Mouse (Mus musculus): ENCODE data around the gene Lpo. TPM values are rescaled to one million over a fixed set of nuclear protein-coding genes. Genes with fewer than 3 reads are reported as not detected.

The Lpo gene
- polyA plus RNA-seq, 1 experiment from 2014 or later, result 0.25 TPM

- H3K27ac ChIP-seq (ENCODE audit: low read length), result no peak overlapping the region
- no peak overlapping the region for H3K4me3 ChIP-seq (replicated peaks; ENCODE audit: low read length)
- H3K4me2 ChIP-seq (ENCODE audit: low read depth, low read length), result no peak overlapping the region
- peaks cover 6% of the 10 kb centered on the region; the same call in 1 of the 2 replicates for H3K4me1 ChIP-seq (ENCODE audit: control insufficient read depth, insufficient read depth, low read length)
- H3K27me3 ChIP-seq (ENCODE audit: control insufficient read depth, insufficient read depth, low read length), result no peaks in the 10 kb centered on the region
- H3K9me3 ChIP-seq (replicated peaks; ENCODE audit: control insufficient read depth, low read length), result no peaks in the 10 kb centered on the region
- H3K36me3 ChIP-seq (ENCODE audit: control insufficient read depth, insufficient read depth, low read length), result no peaks in the 10 kb centered on the region
- no peak overlapping the region for H3K9ac ChIP-seq (ENCODE audit: low read length)
- 77% methylated on average over 8 of the region's 8 CpGs for WGBS
- ATAC-seq (ENCODE audit: insufficient read depth, low FRiP score), result no peak
Observed at GRCm38 (mm10) chr11:87780130-87780529, 48.0 kb downstream of the Lpo start.

GRCm38 (mm10) chr11:87779392-87779791 is 48.7 kb downstream of the Lpo start:
- no peak overlapping the region for H3K9ac ChIP-seq (ENCODE audit: low read length)
- H3K9me3 ChIP-seq (replicated peaks; ENCODE audit: control insufficient read depth, low read length), result no peaks in the 10 kb centered on the region
- H3K36me3 ChIP-seq (ENCODE audit: control insufficient read depth, insufficient read depth, low read length), result no peaks in the 10 kb centered on the region
- no peak overlapping the region for H3K4me2 ChIP-seq (ENCODE audit: low read depth, low read length)
- H3K4me3 ChIP-seq (replicated peaks; ENCODE audit: low read length), result no peak overlapping the region
- H3K27ac ChIP-seq (ENCODE audit: low read length), result no peak overlapping the region
- WGBS, result 87% methylated on average over 4 of the region's 4 CpGs
- peaks cover 6% of the 10 kb centered on the region; the same call in 1 of the 2 replicates for H3K4me1 ChIP-seq (ENCODE audit: control insufficient read depth, insufficient read depth, low read length)
- ATAC-seq (ENCODE audit: insufficient read depth, low FRiP score), result no peak
- H3K27me3 ChIP-seq (ENCODE audit: control insufficient read depth, insufficient read depth, low read length), result no peaks in the 10 kb centered on the region

- ATAC-seq (ENCODE audit: insufficient read depth, low FRiP score), result peak; percentile 3; the same call in 1 of the 2 replicates
- peak overlapping the region; percentile 78; the same call in 1 of the 2 replicates for H3K9ac ChIP-seq (ENCODE audit: low read length)
Observed at GRCm38 (mm10) chr11:87778915-87779314, 49.2 kb downstream of the Lpo start.

GRCm38 (mm10) chr11:87778100-87778765 is 49.9 kb downstream of the Lpo start:
- WGBS, result 6% methylated on average over 32 of the region's 32 CpGs
- H3K4me3 ChIP-seq (replicated peaks; ENCODE audit: low read length), result peak overlapping the region; percentile 48
- H3K4me1 ChIP-seq (ENCODE audit: control insufficient read depth, insufficient read depth, low read length), result peaks cover 6% of the 10 kb centered on the region; the same call in 1 of the 2 replicates
- H3K4me2 ChIP-seq (ENCODE audit: low read depth, low read length), result peak overlapping the region; percentile 85
- no peak overlapping the region for H3K27ac ChIP-seq (ENCODE audit: low read length)
- no peaks in the 10 kb centered on the region for H3K27me3 ChIP-seq (ENCODE audit: control insufficient read depth, insufficient read depth, low read length)
- ATAC-seq (ENCODE audit: insufficient read depth, low FRiP score), result peak; percentile 90
- no peaks in the 10 kb centered on the region for H3K36me3 ChIP-seq (ENCODE audit: control insufficient read depth, insufficient read depth, low read length)
- H3K9me3 ChIP-seq (replicated peaks; ENCODE audit: control insufficient read depth, low read length), result no peaks in the 10 kb centered on the region
- peak overlapping the region; percentile 78 for H3K9ac ChIP-seq (ENCODE audit: low read length)

More at GRCm38 (mm10) chr11:87778915-87779314, 49.2 kb downstream of the Lpo start:
- Histone ChIP-seq H3K4me1 (ENCODE audit: control insufficient read depth, insufficient read depth, low read length) (peaks cover 6% of the 10 kb centered on the region; the same call in 1 of the 2 replicates), H3K36me3 (ENCODE audit: control insufficient read depth, insufficient read depth, low read length) (no peaks in the 10 kb centered on the region), H3K27me3 (ENCODE audit: control insufficient read depth, insufficient read depth, low read length) (no peaks in the 10 kb centered on the region), H3K9me3 (replicated peaks; ENCODE audit: control insufficient read depth, low read length) (no peaks in the 10 kb centered on the region), H3K27ac (ENCODE audit: low read length) (no peak overlapping the region), H3K4me3 (replicated peaks; ENCODE audit: low read length) (peak overlapping the region; percentile 48), H3K4me2 (ENCODE audit: low read depth, low read length) (peak overlapping the region; percentile 85)
- 33% methylated on average over 12 of the region's 12 CpGs for WGBS

GRCm38 (mm10) chr11:87772354-87772753 is 55.7 kb downstream of the Lpo start:
- no peak overlapping the region for H3K27ac ChIP-seq (ENCODE audit: low read length)
- no peaks in the 10 kb centered on the region for H3K9me3 ChIP-seq (replicated peaks; ENCODE audit: control insufficient read depth, low read length)
- H3K4me1 ChIP-seq (ENCODE audit: control insufficient read depth, insufficient read depth, low read length), result no peaks in the 10 kb centered on the region
- no peak for ATAC-seq (ENCODE audit: insufficient read depth, low FRiP score)
- H3K36me3 ChIP-seq (ENCODE audit: control insufficient read depth, insufficient read depth, low read length), result no peaks in the 10 kb centered on the region
- H3K9ac ChIP-seq (ENCODE audit: low read length), result no peak overlapping the region
- WGBS, result 87% methylated on average over 3 of the region's 3 CpGs
- H3K4me3 ChIP-seq (replicated peaks; ENCODE audit: low read length), result no peak overlapping the region
- no peak overlapping the region for H3K4me2 ChIP-seq (ENCODE audit: low read depth, low read length)
- H3K27me3 ChIP-seq (ENCODE audit: control insufficient read depth, insufficient read depth, low read length), result no peaks in the 10 kb centered on the region

- no peak overlapping the region for H3K9ac ChIP-seq (ENCODE audit: low read length)
- no peak; the same call in 1 of the 2 replicates for ATAC-seq (ENCODE audit: insufficient read depth, low FRiP score)
- H3K4me3 ChIP-seq (replicated peaks; ENCODE audit: low read length), result no peak overlapping the region
- no peaks in the 10 kb centered on the region for H3K27me3 ChIP-seq (ENCODE audit: control insufficient read depth, insufficient read depth, low read length)
- H3K9me3 ChIP-seq (replicated peaks; ENCODE audit: control insufficient read depth, low read length), result no peaks in the 10 kb centered on the region
- 49% methylated on average over 3 of the region's 3 CpGs for WGBS
- H3K4me2 ChIP-seq (ENCODE audit: low read depth, low read length), result no peak overlapping the region
- no peaks in the 10 kb centered on the region for H3K36me3 ChIP-seq (ENCODE audit: control insufficient read depth, insufficient read depth, low read length)
- H3K27ac ChIP-seq (ENCODE audit: low read length), result no peak overlapping the region
- H3K4me1 ChIP-seq (ENCODE audit: control insufficient read depth, insufficient read depth, low read length), result no peaks in the 10 kb centered on the region
Observed at GRCm38 (mm10) chr11:87770989-87771388, 57.1 kb downstream of the Lpo start.

GRCm38 (mm10) chr11:87768745-87769144 is 59.3 kb downstream of the Lpo start:
- no peaks in the 10 kb centered on the region for H3K36me3 ChIP-seq (ENCODE audit: control insufficient read depth, insufficient read depth, low read length)
- peaks cover 10% of the 10 kb centered on the region; the same call in 1 of the 2 replicates for H3K4me1 ChIP-seq (ENCODE audit: control insufficient read depth, insufficient read depth, low read length)
- WGBS, result 85% methylated on average over 4 of the region's 4 CpGs
- no peak overlapping the region for H3K27ac ChIP-seq (ENCODE audit: low read length)
- H3K4me2 ChIP-seq (ENCODE audit: low read depth, low read length), result no peak overlapping the region
- peaks cover 7% of the 10 kb centered on the region for H3K27me3 ChIP-seq (ENCODE audit: control insufficient read depth, insufficient read depth, low read length)
- no peak for ATAC-seq (ENCODE audit: insufficient read depth, low FRiP score)
- no peak overlapping the region for H3K4me3 ChIP-seq (replicated peaks; ENCODE audit: low read length)
- H3K9ac ChIP-seq (ENCODE audit: low read length), result no peak overlapping the region
- H3K9me3 ChIP-seq (replicated peaks; ENCODE audit: control insufficient read depth, low read length), result no peaks in the 10 kb centered on the region

- 1% methylated on average over 65 of the region's 65 CpGs for WGBS
Observed at GRCm38 (mm10) chr11:87763988-87764876, 63.9 kb downstream of the Lpo start.

More at GRCm38 (mm10) chr11:87763988-87764876, 63.9 kb downstream of the Lpo start:
- H3K27ac ChIP-seq (ENCODE audit: low read length), result no peak overlapping the region
- peaks cover 44% of the 10 kb centered on the region for H3K27me3 ChIP-seq (ENCODE audit: control insufficient read depth, insufficient read depth, low read length)
- H3K4me2 ChIP-seq (ENCODE audit: low read depth, low read length), result peak overlapping the region; percentile 92
- no peaks in the 10 kb centered on the region for H3K9me3 ChIP-seq (replicated peaks; ENCODE audit: control insufficient read depth, low read length)
- peaks cover 12% of the 10 kb centered on the region; the same call in 1 of the 2 replicates for H3K4me1 ChIP-seq (ENCODE audit: control insufficient read depth, insufficient read depth, low read length)
- peak; percentile 52; the same call in 1 of the 2 replicates for ATAC-seq (ENCODE audit: insufficient read depth, low FRiP score)
- H3K4me3 ChIP-seq (replicated peaks; ENCODE audit: low read length), result peak overlapping the region; percentile 52
- peak overlapping the region; percentile 68 for H3K9ac ChIP-seq (ENCODE audit: low read length)
- no peaks in the 10 kb centered on the region for H3K36me3 ChIP-seq (ENCODE audit: control insufficient read depth, insufficient read depth, low read length)
